Mouse (Mus musculus) intestine, postnatal 0 days (tissue): ENCODE measurements around the gene Uqcrq. TPM values are rescaled to one million over a fixed set of nuclear protein-coding genes. Genes with fewer than 3 reads are reported as not detected.

ENCODE experiments used
- ATAC-seq: fragments of 200-750 bp; cut with Nextera tagmentation; 2 replicates; pipeline ENCODE4 v1.8.0; 2017; ENCODE audit warnings: mild to moderate bottlenecking, moderate TSS enrichment, moderate library complexity
- H3K27ac ChIP-seq: fragments of 300-500 bp; sonication (generic); 2 replicates; pipeline ENCODE4 v1.5.1; 2014; ENCODE audit warnings: mild to moderate bottlenecking, low read depth, low read length, moderate library complexity
- H3K27me3 ChIP-seq: fragments of 300-500 bp; sonication (generic); replicated peaks from 2 replicates; pipeline ENCODE4 v1.6.1; 2014; ENCODE audit warnings: low read length, mixed read lengths; ENCODE audit not compliant: control insufficient read depth, insufficient read depth
- H3K36me3 ChIP-seq: fragments of 300-500 bp; sonication (generic); 2 replicates; pipeline ENCODE4 v1.6.1; 2014; ENCODE audit warnings: mild to moderate bottlenecking, moderate library complexity; ENCODE audit not compliant: control insufficient read depth, insufficient read depth
- H3K4me1 ChIP-seq: fragments of 300-500 bp; sonication (generic); replicated peaks from 2 replicates; pipeline ENCODE4 v1.6.1; 2014; ENCODE audit warnings: antibody characterized with exemption, low read length, mixed read lengths; ENCODE audit not compliant: control insufficient read depth, insufficient read depth
- H3K4me2 ChIP-seq: fragments of 300-500 bp; sonication (generic); replicated peaks from 2 replicates; pipeline ENCODE4 v1.6.1; 2014; ENCODE audit warnings: low read depth, mild to moderate bottlenecking, moderate library complexity
- H3K4me3 ChIP-seq: fragments of 300-500 bp; sonication (generic); 2 replicates; pipeline ENCODE4 v1.5.1; 2014; ENCODE audit warnings: low read depth, low read length
- H3K9ac ChIP-seq: fragments of 300-500 bp; sonication (generic); 2 replicates; pipeline ENCODE4 v1.6.1; 2014; ENCODE audit warnings: mild to moderate bottlenecking, low read depth, low read length
- H3K9me3 ChIP-seq: fragments of 300-500 bp; sonication (generic); 2 replicates; pipeline ENCODE4 v1.6.1; 2016; ENCODE audit warnings: mixed run types; ENCODE audit not compliant: control insufficient read depth
- CTCF ChIP-seq: sonication (generic); IDR thresholded peaks from 2 replicates; pipeline ENCODE4 v1.5.1; 2016; ENCODE audit warnings: low read depth, mild to moderate bottlenecking, control low read depth, antibody characterized with exemption, moderate library complexity
- WGBS: fragments of 180-500 bp; shearing (Covaris S2); extraction: QIAGEN DNeasy Blood & Tissue Kit; methylation state at CpG from one replicate; pipeline ENCODE4 v1.1.7; 2014; 5-methylcytosine and 5-hydroxymethylcytosine counted together
- polyA plus RNA-seq: library from polyadenylated mRNA; unstranded; fragments of >200 nt; fragmentation: Nextera tagmentation; extraction: Ambion mirVana; gene quantifications from 2 replicates; pipeline ENCODE4 v1.2.1, GENCODE M21; 2015

Uqcrq gene
- polyA plus RNA-seq, 1 experiment from 2014 or later, result 2,040 TPM

DNA sequence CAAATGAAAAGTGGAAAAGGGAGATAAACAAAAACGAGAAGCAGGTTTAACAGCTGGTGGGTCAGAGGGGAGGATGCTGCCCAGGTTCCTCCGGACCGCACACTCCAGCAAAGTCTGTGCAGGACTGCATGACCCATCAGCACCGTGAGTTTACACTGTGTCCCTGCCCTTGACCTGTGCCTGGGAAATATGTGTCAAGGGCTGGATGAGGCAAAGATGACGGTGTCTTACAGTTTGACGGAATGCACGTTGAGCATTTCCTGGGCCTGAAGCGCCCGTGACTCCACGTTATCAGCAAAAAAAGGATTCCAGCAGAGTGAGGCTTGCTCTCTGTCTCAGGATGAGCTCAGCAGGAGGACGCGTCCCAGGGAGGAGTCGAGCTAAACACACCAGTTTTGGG, 14.9 kb upstream of the Uqcrq start:
- H3K9ac ChIP-seq, result no peak overlapping the region
- no peaks in the 10 kb centered on the region for H3K4me1 ChIP-seq
- H3K4me2 ChIP-seq, result no peak overlapping the region
- no peaks in the 10 kb centered on the region for H3K36me3 ChIP-seq
- H3K9me3 ChIP-seq, result no peaks in the 10 kb centered on the region
- TF ChIP-seq CTCF, result no peak
- H3K4me3 ChIP-seq, result no peak overlapping the region
- H3K27me3 ChIP-seq, result no peaks in the 10 kb centered on the region
- WGBS, result 76% methylated on average over 13 of the region's 13 CpGs
- no peak for ATAC-seq
- no peak overlapping the region for H3K27ac ChIP-seq

DNA sequence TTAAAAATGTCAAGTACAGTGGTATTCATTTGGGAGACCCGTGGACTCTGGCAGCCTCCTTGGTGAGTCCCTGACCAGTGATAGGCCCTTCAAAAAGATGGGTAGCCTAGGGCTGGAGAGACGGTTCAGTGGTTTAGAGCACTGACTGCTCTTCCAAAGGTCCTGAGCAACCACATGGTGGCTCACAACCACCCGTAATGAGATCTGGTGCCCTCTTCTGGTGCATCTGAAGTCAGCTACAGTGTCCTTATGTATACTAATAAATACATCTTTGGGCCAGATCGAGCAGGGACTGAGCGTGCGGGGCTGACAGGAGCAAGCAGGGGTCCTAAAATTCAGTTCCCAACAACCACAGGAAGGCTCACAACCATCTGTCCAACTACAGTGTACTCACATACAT, 13.2 kb upstream of the Uqcrq start:
- no peak overlapping the region for H3K27ac ChIP-seq
- no peak overlapping the region for H3K9ac ChIP-seq
- no peaks in the 10 kb centered on the region for H3K36me3 ChIP-seq
- no peaks in the 10 kb centered on the region for H3K4me1 ChIP-seq
- H3K4me3 ChIP-seq, result no peak overlapping the region
- H3K27me3 ChIP-seq, result no peaks in the 10 kb centered on the region
- WGBS, result 25% methylated on average over 6 of the region's 6 CpGs
- TF ChIP-seq CTCF, result peak; percentile 87
- no peaks in the 10 kb centered on the region for H3K9me3 ChIP-seq
- no peak overlapping the region for H3K4me2 ChIP-seq
- 0 out of 2 replicates have a peak, but pooled peaks have one; percentile 18 for ATAC-seq

DNA sequence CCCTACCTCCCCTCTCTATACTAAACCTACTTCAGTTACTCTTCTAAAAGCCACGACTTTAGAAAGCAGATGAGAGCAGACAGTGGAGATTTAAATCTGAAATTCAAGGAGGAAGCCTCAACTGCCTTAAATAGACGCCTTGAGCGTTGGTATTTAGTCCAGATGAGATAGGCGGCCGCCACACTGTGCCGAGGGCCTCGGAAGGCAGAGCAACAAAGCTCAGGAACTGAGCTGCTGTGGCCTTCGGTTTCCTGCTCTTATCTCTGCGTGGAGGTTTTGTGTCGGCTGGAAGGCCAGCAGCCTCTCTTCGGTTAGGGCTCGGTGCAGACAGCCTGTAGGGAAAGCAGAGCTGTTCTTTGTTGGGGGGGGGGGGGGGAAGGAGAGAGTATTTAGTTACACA, 11.3 kb upstream of the Uqcrq start:
- ATAC-seq, result no peak

DNA sequence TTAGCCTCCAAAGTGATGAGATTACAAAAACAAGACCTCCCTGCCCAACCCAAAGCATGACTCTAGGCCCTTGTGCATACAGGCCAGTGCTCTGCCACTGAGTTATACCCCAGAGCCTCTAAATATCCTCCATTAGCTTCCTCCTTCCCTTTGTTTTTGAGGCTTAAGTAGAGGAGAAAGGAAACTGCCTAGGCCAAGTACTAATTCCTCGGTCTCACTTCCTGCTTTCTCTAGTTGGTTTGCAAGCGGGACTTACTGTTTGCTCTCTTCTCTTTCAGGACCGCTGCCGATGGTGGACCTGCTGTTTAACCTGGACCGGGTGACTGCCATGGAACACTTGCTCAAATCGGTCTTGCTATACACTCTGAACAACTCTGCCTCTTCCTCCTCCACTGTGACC, 5.7 kb upstream of the Uqcrq start:
- no peak for ATAC-seq
- TF ChIP-seq CTCF, result no peak
- WGBS, result 82% methylated on average over 6 of the region's 6 CpGs

More for the DNA sequence above, 11.3 kb upstream of the Uqcrq start:
- no peak for TF ChIP-seq CTCF
- H3K4me1 ChIP-seq, result no peaks in the 10 kb centered on the region
- H3K36me3 ChIP-seq, result no peaks in the 10 kb centered on the region
- H3K9ac ChIP-seq, result no peak overlapping the region
- no peak overlapping the region; the same call in 1 of the 2 replicates for H3K27ac ChIP-seq
- 17% methylated on average over 12 of the region's 12 CpGs for WGBS
- H3K4me3 ChIP-seq, result no peak overlapping the region
- no peaks in the 10 kb centered on the region for H3K27me3 ChIP-seq
- no peaks in the 10 kb centered on the region for H3K9me3 ChIP-seq
- 0 out of 2 replicates have a peak overlapping the region, but pooled peaks have one; percentile 17 for H3K4me2 ChIP-seq

DNA sequence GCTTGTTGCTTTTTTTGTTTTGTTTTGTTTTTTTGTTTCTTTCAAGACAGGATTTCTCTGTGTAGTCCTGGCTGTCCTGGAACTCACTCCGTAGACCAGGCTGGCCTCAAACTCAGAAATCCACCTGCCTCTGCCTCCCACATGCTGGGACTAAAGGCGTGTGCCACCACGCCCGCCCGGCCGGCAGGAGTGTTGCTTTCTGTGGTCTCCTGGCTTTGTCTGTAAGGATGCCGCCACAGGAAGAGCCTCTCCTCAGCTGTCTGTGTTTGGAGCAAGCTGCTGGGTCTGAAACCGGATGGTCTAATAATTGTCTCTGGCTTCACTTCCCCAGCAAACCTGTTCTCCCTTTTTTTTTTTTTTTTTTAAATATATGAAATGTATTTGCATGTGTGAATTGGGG, 4.9 kb upstream of the Uqcrq start:
- WGBS, result 78% methylated on average over 8 of the region's 8 CpGs
- H3K4me2 ChIP-seq, result no peak overlapping the region

More for the DNA sequence above, 5.7 kb upstream of the Uqcrq start:
- Histone ChIP-seq H3K36me3 (no peaks in the 10 kb centered on the region), H3K4me1 (peaks cover 3% of the 10 kb centered on the region; the same call in 1 of the 2 replicates), H3K27me3 (no peaks in the 10 kb centered on the region), H3K4me3 (no peak overlapping the region), H3K9me3 (no peaks in the 10 kb centered on the region), H3K27ac (no peak overlapping the region), H3K4me2 (no peak overlapping the region), H3K9ac (no peak overlapping the region)

DNA sequence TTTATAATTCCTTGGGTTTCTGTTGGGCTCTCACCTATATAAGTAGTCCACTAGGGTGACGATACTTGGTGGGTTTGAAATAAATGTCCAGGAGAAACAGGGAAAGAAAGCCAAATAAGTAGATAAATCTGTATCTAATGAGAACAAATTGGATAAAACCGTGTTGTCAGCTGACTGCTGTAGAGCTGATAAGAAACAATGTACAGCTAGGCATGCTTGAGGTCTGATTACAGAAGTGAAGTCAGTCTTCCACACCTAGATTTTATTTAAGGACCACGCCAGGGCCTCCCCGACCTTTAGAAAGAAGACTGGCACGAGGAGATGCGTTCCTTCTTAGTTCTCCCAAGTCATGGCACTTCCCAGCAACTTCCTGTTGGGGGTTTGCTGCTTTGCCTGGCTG, 2.4 kb upstream of the Uqcrq start:
- Histone ChIP-seq H3K27ac (no peak overlapping the region), H3K4me2 (no peak overlapping the region), H3K4me1 (peaks cover 5% of the 10 kb centered on the region; the same call in 1 of the 2 replicates), H3K9ac (no peak overlapping the region), H3K36me3 (peaks cover 10% of the 10 kb centered on the region), H3K4me3 (no peak overlapping the region), H3K27me3 (no peaks in the 10 kb centered on the region), H3K9me3 (no peaks in the 10 kb centered on the region)
- ATAC-seq, result no peak
- WGBS, result 36% methylated on average over 6 of the region's 6 CpGs
- TF ChIP-seq CTCF, result no peak

More for the DNA sequence above, 4.9 kb upstream of the Uqcrq start:
- H3K27me3 ChIP-seq, result no peaks in the 10 kb centered on the region
- H3K27ac ChIP-seq, result no peak overlapping the region
- no peak overlapping the region for H3K4me3 ChIP-seq
- no peaks in the 10 kb centered on the region for H3K36me3 ChIP-seq
- ATAC-seq, result no peak
- H3K4me1 ChIP-seq, result peaks cover 5% of the 10 kb centered on the region; the same call in 1 of the 2 replicates
- H3K9me3 ChIP-seq, result no peaks in the 10 kb centered on the region
- TF ChIP-seq CTCF, result no peak
- no peak overlapping the region for H3K9ac ChIP-seq
